ENCODE assay signal across 27 mouse cellular contexts in genomic region chr1:39035817-39036216, GRCm38 (mm10).
"Had no signal": no experiment of that assay in that cellular context is flagged by ENCODE, and none has a peak within 500 bp of the region (broad histone marks: within the 10 kb centered on the region; RNA-seq: fewer than 3 reads in every experiment).

No protein-coding gene starts in this region.

- H3K4me3 ChIP-seq: gastrocnemius, adult 2 months; heart, adult 2 months; heart, embryonic 13.5 days; heart, embryonic 15.5 days; hindbrain, embryonic 13.5 days; hindbrain, embryonic 15.5 days; kidney, embryonic 15.5 days; limb, embryonic 13.5 days; limb, embryonic 15.5 days; liver, embryonic 12.5 days had no signal

- H3K9me3 ChIP-seq: heart, embryonic 13.5 days; heart, embryonic 15.5 days; hindbrain, embryonic 13.5 days; hindbrain, embryonic 15.5 days; kidney, embryonic 15.5 days; limb, embryonic 13.5 days; limb, embryonic 15.5 days; liver, embryonic 12.5 days had no signal

- H3K36me3 ChIP-seq: heart, embryonic 13.5 days; heart, embryonic 15.5 days; hindbrain, embryonic 13.5 days; hindbrain, embryonic 15.5 days; kidney, embryonic 15.5 days; limb, embryonic 13.5 days; limb, embryonic 15.5 days; liver, embryonic 12.5 days had no signal

- H3K4me2 ChIP-seq: heart, embryonic 11.5 days; heart, embryonic 13.5 days; heart, embryonic 15.5 days; hindbrain, embryonic 13.5 days; hindbrain, embryonic 15.5 days; kidney, embryonic 15.5 days; limb, embryonic 13.5 days; limb, embryonic 15.5 days; liver, embryonic 12.5 days had no signal

- H3K27me3 ChIP-seq: heart, embryonic 13.5 days; hindbrain, embryonic 13.5 days; hindbrain, embryonic 15.5 days; kidney, embryonic 15.5 days; limb, embryonic 13.5 days; limb, embryonic 15.5 days; liver, embryonic 12.5 days had no signal

- H3K9ac ChIP-seq: heart, embryonic 13.5 days; heart, embryonic 15.5 days; hindbrain, embryonic 13.5 days; hindbrain, embryonic 15.5 days; kidney, embryonic 15.5 days; limb, embryonic 13.5 days; limb, embryonic 15.5 days; liver, embryonic 12.5 days; liver, embryonic 14.5 days had no signal

- ATAC-seq: hindbrain, postnatal 0 days; intestine, embryonic 16.5 days; liver, embryonic 12.5 days had no signal

- H3K4me1 ChIP-seq: heart, embryonic 13.5 days; heart, embryonic 15.5 days; hindbrain, embryonic 13.5 days; hindbrain, embryonic 15.5 days; kidney, embryonic 15.5 days; limb, embryonic 13.5 days; limb, embryonic 15.5 days; liver, embryonic 12.5 days had no signal

- DNase-seq: gastrocnemius, adult 2 months; gastrocnemius, postnatal 10 days; gastrocnemius, postnatal 25 days; heart, adult 2 months; heart, postnatal 14 days; heart, postnatal 36 days; kidney, adult 11 months; kidney, adult 2 months; kidney, adult 9 months; kidney, postnatal 14 days; kidney, postnatal 36 days; layer of hippocampus, adult 9-11 months; layer of hippocampus, postnatal 36 days; left cerebral cortex, postnatal 4 days had no signal

- H3K27ac ChIP-seq: gastrocnemius, adult 2 months; heart, adult 2 months; heart, embryonic 13.5 days; heart, embryonic 15.5 days; hindbrain, embryonic 13.5 days; hindbrain, embryonic 15.5 days; hindbrain, postnatal 0 days; kidney, embryonic 15.5 days; kidney, postnatal 0 days; limb, embryonic 13.5 days; limb, embryonic 15.5 days; liver, embryonic 12.5 days; liver, embryonic 14.5 days had no signal
